Mouse (Mus musculus): ENCODE results near the gene Cln5.

- TF ChIP-seq CTCF (IDR thresholded peaks at IDR 0.05; ENCODE audit: control insufficient read depth, insufficient read depth, insufficient replicate concordance, low read depth, low read length) (no peak), POLR2A (IDR thresholded peaks at IDR 0.05; ENCODE audit: control insufficient read depth, low read depth, low read length) (no peak)
Measured at GRCm38 (mm10) chr14:103077272-103078005, 7.4 kb downstream of the Cln5 start.

All from testis, adult 2 months (tissue).